Mouse (Mus musculus): ENCODE data around the gene Kremen2.

The Kremen2 gene

DNA sequence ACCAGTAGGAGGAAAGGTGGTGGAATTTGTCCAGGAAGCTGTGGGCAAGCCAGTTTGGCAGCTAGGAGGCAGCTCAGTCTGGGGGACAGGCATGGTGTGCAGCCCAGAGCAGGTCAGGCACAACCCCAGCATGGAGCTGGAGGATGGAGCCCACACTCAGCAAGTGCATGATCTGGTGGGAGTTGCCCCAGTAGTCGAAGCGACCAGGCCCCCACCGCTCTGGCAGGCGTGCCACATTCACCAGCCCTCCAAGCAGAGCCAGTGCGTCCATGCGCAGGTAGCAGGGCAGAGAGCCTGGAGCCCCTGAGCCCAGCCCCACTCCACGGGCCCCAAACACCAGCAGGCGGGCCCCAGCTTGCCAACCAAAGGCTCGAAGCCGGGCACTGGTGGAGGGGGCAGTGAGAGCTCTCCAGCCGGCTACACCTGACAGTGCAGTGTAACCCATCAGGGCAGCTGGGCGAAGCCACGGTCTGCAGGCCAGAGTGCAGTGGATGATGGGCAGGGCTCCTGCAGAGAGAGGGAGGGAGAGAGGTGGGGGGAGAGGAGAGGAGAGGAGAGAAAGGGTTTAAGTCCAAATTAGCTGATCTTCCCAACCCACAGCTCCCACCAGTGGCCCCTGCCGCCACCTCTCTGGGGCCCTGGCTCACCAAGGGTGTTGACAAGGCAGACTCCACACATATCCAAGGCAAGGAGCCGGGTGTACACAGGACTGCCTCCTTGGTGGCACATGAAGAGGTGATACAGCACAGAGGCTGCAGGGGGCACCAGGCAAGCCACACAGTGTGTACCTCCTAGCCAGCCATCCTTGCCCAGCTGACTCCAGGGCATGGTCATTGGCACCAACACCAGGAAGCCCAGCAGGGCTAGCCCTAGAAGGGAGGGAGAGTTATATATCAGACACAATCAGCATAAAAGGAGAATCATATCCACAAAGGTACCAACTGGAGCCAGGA lies 7.9 kb downstream of the Kremen2 start:
- DNase-seq (ENCODE audit: low spot score in 2 of 2): peak; percentile 19 to 46

DNA sequence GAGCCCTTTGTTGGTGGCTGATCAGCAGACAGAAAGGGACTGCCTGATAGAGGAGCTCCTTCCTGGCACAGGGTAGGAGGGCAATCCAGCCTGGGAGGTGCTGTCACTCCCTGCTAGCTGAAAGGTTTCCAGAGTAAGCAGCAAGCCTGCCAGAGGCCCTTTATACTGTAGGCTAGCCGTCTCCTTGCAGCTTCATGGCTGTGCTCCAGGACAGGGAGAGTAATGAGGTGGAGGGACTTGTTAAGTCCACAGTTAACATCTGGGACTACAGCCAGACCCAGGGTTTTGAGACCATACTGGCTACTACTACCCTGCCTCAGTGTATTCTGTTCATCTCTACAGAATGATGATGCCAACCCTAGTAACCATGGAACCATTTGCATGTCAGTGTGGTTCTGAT lies 11.3 kb downstream of the Kremen2 start:
- DNase-seq (ENCODE audit: low spot score in 2 of 2): no peak

DNA sequence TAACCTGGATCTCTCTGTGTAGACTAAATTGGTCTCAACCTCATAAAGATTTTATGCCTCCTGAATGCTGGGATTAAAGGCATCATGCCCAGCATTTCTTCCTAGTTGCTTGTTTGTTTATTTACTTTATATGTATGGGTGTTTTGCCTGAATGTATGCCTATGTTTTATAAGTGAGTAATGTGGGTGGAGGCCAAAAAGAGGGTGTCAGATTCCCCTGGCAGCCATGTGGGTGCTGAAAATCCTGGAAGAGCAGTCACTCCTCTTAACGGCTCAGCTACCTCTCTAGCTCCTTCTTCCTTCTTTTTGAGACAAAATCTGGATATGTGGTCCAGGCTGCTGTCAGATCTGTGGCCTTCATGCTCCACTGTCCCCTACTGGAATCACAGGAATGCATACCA lies 15.2 kb downstream of the Kremen2 start:
- DNase-seq (ENCODE audit: low spot score in 2 of 2): no peak

DNA sequence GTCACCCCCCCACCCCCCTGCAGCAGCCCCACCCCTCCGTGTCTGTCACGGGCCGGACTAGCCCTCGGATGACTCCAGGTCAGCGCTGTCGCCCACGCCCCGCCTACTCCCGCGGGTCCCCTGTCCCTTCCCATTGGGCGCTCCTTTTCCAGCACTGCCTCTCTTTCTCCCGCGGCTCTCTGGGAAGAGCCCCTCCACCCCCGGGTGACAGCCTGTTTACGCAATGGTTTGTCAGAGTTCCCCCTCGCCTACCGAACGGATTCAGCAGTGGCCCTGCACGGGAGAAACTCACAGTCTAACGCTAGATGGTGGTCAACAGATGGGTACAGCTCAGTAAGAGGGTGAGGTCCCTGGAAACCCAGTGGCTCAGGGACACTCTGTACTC lies 18.9 kb downstream of the Kremen2 start:
- peak; percentile 67 to 76 for DNase-seq (ENCODE audit: low spot score in 2 of 2)

DNA sequence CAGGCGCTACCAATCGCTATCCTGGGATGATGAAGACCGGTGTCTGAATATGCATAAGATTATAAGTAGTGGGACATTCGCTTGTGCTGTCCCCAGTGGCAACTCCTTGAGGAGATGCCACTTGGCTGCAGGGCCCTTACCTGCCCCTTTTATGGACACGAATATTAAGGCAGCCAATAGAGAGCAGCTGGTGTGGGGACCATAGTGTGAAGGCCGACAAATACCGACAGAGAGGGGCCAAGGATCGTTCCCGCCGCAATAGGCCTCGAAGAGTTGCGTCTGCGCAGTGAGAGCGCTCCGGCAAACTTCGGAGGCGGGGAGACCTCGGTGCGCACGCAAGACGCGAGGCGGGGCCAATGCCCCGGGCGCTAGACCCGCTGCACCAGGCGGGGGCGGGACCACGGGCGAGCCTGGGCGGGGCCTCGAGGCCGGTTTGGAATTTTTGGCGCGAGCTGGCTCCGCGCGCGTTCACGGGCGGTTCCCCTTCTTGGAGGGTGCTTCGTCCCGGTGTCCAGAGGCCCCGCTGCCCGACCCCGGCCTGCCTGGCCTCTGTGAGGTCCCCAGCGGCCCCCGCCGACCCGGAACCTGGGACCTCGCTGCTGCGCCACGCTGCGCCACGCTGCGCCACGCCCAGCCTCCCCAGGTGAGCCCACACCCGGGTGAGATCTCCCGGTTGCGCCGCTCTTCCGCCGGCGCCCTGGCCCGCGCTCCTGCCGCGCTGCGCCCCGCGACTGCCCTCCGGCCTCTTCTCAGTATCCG lies 19.5 kb downstream of the Kremen2 start, which contains the start of gene Pkmyt1:
TSS of gene Pkmyt1 (plus strand) at position 338 of the 759 bp plus-strand sequence.
- DNase-seq (ENCODE audit: low spot score in 2 of 2): peak; percentile 97 to 98

DNA sequence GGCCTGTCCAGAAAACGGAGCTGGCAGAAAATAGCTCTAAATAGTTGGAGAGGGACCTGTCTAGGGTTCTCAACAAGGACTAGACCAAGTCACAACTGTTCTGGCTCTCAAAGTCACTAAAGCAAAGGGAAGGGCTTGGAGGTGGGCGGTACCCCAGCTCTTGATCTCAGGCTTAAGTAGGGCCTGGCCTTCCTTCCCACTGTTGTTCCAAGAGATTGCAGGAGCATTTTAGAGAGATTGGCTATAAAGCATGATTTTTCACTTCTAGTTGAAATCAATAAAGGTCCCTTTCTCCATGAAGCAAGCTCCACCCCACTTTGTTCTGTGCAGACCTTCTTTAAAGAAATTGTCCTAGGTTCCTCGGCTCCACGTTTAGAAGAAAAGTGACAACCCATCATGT lies 20.2 kb downstream of the Kremen2 start:
- DNase-seq (ENCODE audit: low spot score in 2 of 2): no peak

DNA sequence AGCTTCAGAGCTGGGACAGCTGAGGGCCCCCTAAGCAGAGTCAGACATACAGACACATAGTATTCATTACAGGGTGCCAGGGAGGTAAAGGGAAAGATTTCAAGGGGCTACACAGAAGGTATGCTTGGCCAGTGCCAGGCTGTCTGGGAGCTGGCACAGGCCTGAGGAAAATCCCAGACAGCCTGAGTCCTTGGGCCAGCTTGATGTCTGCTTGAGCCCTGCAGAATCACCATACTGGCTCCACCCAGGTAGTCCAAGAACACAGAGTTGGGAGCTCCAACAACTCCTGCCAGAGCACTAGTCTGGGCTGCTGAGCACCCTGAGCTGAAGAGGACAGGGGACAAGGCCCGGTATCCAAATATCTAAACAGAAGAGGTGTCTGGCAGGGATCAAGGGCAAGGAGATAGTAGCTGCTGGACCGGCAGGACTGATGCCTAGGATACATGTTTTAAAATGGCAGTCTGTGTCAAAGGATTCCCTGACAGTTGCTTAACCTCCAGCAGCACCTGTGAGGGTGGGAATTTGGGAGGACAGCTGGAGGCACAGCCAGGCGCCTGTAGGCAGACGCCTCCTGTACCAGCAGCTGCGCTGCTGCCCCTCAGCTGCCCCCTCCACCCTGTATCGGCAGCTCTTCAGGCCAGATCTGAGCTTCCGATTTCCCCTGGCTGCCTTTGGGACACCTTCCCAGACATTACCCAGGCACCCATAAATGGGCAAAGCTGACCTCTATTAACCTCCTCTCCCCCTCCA lies 23.1 kb downstream of the Kremen2 start, which contains the start of gene 1520401A03Rik:
TSS of gene 1520401A03Rik (minus strand) at position 408 of the 750 bp plus-strand sequence.
- DNase-seq (ENCODE audit: low spot score in 2 of 2): no peak

DNA sequence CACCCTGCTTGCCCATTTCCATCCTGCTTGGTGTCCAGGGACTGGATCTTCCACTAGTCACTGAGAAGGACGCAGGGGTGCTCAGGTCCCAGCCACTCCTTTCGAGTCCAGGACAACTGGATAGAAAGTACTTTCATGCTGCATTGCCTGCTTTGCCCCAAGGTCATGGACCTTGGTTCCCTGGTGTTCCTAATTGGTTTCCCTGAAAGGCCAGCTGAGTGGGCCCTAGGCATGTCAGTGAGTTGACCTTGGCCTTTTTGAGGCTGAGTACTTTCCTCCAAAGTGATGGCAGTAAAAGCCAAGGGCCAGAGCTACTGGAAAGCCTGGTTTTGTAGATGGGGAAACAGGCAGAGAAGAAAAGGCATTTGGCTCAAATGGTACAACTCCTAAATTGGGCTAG lies 23.7 kb downstream of the Kremen2 start:
- DNase-seq (ENCODE audit: low spot score in 2 of 2): no peak

DNA sequence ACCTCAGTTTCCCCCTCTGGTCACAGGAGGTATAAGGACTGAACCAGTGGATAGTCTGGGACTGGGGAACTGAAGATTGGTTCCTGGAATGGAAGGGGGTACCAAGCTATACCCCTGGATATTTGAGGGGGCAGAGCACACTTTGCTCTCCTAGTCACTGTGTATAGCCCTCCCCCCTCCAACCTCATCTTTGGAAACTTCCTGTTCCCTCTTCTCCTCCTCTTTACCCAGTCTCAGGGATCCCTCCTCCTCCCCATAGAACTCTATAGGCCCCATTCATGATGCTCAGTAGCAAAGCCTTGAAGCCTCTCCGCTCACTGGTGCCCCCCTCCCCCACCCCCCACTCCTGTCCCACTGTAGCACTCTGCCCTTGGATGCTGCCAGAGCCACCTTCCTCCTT lies 26.2 kb downstream of the Kremen2 start:
- DNase-seq (ENCODE audit: low spot score in 2 of 2): no peak

DNA sequence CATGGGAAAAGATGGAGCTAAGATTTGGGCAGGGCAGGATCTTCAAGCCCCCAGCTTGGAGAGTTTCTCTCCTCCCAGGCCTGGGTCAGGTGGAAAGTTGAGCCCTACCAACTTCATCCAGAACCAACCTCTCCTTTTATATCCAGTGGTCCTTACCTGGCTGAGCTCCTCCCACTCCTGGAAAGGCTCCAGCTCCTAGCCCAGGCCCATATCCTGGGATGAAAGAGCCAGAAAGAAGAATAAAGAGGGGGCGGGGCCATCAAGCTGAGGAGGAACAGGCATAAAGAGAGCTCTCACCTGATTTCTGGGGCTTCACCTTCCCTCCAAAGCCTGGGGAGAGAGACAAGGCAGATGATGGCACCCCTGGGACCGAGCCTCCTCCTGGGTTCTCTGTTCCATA lies 28.6 kb downstream of the Kremen2 start:
- no peak for DNase-seq (ENCODE audit: low spot score in 2 of 2)

DNA sequence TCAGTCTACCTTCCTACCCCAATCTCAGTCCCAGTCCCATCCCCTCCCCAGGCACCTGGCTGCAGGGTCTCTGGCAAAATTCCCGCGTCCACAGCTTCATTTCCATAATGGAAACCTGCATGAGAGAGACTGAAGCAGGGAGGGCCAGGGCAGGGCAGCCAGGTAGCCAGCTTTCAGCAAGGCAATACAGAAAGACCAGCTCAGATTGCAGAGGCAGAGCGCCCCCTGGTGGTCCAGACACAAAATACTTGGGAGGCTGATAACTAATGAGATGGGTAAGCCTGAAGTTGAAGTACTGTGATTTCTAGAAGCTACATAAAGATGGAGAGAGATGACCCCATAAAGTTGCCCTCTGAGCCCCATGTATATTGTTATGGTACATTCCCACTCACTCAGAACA lies 39.4 kb downstream of the Kremen2 start:
- peak; percentile 68 to 84 for DNase-seq (ENCODE audit: low spot score in 2 of 2)

DNA sequence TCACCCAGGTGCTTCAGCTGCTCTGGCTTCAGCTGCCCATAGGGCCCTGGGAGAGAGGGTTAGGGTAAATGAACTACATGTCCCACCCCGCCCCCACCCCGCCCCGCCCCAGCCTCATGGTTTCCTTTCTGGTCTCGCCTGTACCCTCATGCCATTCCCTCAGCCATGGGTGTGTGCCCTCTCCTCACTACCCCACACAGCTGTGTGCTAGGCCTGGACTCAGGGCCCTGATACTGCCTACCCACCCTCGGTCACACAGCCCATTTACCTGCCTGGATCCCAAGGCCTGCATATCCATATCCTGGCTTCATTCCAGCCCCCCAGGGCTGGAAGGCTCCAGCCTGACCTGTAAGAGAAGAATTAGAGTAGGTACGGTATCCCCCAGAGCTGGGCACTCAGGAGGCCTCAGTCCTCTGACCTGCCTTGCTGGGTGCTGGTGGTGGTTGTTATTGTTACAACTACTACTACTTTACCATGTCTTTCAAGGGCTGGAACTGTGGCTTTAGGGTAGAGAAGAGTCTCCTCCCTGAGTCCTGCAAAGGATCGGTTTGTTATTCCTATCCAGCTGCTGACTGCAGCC lies 40.0 kb downstream of the Kremen2 start:
- DNase-seq (ENCODE audit: low spot score in 2 of 2): no peak

DNA sequence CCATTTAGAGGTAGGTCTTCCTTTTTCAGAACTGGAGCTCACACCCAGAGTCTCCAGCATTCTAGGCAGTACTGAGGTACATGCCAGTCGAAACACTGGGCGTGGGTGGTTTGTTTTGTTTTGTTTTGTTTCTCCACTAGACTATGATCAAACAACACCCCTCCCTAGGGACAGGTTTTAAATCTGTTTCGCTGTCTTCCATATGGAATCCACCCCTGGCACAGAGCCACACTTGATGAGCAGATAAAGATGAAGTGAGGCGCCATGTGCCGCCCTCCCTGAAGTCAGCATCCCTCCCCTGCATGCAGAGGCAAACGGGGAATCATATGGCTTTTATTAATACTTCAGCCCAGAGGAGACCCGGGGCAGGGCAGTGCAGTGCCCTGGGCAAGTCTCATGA lies 40.9 kb downstream of the Kremen2 start:
- DNase-seq (ENCODE audit: low spot score in 2 of 2): no peak

DNA sequence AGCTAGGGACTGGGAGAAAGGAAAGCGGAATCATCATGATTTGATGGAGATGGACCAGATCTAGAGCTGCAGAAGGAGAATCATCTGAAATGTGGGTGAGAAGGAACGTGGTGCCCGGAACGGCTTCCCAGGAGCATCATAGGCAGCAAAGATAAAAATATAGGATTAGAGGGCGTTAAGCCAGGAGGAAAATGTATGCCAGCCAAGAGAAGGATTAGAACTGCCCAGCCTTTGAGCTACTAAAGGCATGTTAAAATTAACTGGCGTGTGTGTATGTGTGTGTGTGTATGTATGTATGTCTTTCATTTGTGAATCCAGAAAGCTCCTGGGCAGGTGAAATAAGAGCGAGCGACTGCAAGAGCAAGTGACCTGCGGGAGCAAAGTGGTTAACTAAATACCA lies 42.3 kb downstream of the Kremen2 start:
- DNase-seq (ENCODE audit: low spot score in 2 of 2): no peak

DNA sequence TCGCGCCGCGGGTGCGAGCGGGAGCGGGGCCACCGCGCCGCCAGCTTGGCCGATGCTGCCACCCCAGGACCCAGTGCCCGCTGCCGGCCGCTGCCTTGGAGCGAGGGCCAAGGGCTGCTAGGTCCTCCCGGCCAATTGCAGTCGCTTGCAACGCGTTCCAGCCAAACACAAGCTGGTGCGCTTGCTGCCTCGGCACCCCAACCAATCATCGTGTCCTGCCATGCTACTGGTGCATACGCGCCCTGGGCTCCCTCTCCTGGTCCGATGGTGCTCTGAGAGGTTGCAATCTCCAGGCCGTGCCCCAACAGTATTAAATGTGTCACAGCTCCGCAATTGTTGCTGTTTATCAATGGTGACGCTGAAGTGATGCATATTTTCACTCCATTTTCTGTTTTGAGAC lies 45.6 kb downstream of the Kremen2 start:
- peak; percentile 62 to 89 for DNase-seq (ENCODE audit: low spot score in 2 of 2)

DNA sequence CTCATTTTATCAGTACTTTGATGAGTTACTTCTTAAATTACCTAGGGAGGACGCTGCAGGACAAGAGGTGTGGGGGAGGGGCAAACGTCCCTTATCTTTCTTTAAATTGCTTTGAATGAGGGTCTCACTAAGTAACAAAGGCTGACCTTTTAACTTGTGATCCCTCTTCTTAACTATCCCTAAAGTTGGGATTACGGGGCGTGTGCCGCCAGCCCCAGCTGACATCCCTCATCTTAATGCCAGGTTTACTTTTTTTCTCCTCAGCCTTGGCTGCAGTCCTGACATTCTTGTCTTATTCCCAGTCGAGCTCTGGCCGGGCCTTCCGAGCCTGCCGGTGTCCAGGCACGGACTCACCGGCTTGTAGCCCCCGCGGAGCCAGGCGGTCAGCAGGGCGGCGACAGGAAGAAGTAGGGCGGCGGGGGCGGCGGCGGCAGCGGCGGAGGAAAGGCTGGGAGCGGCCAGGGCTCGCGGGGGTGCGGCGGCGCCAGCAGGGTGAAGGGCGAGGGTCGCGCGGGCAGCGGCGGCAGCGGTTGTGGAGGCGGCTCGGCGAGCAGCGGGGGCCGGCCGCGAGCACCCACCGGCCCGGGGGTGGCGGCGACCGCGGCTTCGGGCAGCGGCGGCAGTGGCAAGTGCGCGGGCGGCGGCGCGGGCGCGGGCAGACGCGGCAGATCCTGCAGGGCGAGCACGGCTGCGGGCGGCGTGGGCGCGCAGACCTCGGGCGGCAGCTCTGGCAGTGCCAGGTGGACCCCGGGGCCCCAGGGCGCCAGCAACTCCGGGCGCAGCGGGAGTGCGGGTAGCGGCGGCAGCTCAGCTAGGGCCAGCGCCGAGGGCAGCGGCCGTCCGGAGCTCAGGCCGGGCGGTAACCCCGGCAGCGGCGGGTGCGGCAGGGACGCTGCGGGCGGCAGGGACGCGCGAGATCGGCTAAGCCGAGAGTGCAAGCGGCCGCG lies 46.2 kb downstream of the Kremen2 start:
- DNase-seq (ENCODE audit: low spot score in 2 of 2): peak; percentile 17 to 31

DNA sequence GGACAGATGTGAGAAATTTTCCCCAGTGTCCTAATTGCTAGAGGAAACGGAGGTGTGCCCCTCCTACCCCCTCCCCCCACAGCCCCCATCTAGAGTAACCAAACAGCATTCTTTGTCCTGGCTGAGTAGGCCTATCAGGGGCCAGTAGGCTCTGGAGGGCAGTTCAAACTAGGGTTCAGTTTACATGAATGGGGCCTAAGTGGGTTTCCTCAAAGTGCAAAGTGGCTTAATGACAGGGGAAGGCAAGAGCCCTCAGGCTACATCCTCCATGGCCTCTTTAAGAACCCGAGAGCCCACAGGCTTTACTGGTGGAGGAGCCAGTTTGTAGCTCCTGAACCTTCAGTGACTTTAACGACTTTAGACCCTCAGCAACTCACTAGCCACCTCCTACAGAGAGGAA lies 49.8 kb downstream of the Kremen2 start:
- DNase-seq (ENCODE audit: low spot score in 2 of 2): no peak

DNA sequence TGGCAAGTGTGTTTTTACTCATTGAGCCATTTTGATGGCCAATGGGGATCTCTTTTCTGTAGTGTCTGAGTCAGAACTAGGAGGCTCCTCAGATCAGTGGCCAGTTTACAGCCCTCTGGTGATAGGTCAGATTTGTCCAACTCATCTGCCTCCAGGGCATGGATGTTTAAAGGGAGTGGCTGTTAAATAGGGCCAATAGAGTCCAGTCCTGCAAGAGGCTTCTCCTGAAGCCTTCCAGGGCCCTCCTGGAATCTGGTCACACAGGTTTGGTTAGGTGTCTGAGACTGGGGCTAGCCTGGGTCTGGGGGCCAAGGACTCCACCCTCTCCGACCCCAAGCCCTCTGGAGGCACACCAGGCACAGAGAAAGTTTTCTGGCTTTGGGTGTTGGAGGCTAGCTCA lies 51.1 kb downstream of the Kremen2 start:
- no peak for DNase-seq (ENCODE audit: low spot score in 2 of 2)
